Mouse (Mus musculus) kidney, postnatal 0 days (tissue): ENCODE results near the gene Aspdh. TPM values are rescaled to one million over a fixed set of nuclear protein-coding genes. Genes with fewer than 3 reads are reported as not detected.
A peak's percentile ranks its signal among the peaks of the same experiment; 100 is the strongest.

Experiments
- ATAC-seq: fragments of 200-750 bp; cut with Nextera tagmentation; replicated peaks from 2 replicates; pipeline ENCODE4 v1.8.0; 2017; ENCODE audit warnings: low read depth, moderate number of reproducible peaks, moderate TSS enrichment, moderate library complexity; ENCODE audit not compliant: low FRiP score
- DNase-seq: peaks from one replicate; pipeline ENCODE4 v3.0.0-alpha.2; 2016; ENCODE audit warnings: low spot score
- H3K27ac ChIP-seq: fragments of 300-500 bp; sonication (generic); 2 replicates; pipeline ENCODE4 v1.5.1; 2014; ENCODE audit warnings: mild to moderate bottlenecking
- H3K27me3 ChIP-seq: fragments of 300-500 bp; sonication (generic); 2 replicates; pipeline ENCODE4 v1.6.1; 2014; ENCODE audit warnings: low read length, mixed read lengths; ENCODE audit not compliant: insufficient read depth
- H3K36me3 ChIP-seq: fragments of 300-500 bp; sonication (generic); 2 replicates; pipeline ENCODE4 v1.6.1; 2014; ENCODE audit warnings: low read length, mixed read lengths; ENCODE audit not compliant: insufficient read depth
- H3K4me1 ChIP-seq: fragments of 300-500 bp; sonication (generic); replicated peaks from 2 replicates; pipeline ENCODE4 v1.6.1; 2014; ENCODE audit warnings: antibody characterized with exemption, low read length, mixed read lengths; ENCODE audit not compliant: insufficient read depth
- H3K4me2 ChIP-seq: fragments of 300-500 bp; sonication (generic); 2 replicates; pipeline ENCODE4 v1.6.1; 2014; ENCODE audit warnings: mild to moderate bottlenecking, low read length, moderate library complexity, mixed read lengths
- H3K4me3 ChIP-seq: fragments of 300-500 bp; sonication (generic); replicated peaks from 2 replicates; pipeline ENCODE4 v1.5.1; 2014; ENCODE audit warnings: low read depth, low read length
- H3K9ac ChIP-seq: fragments of 300-500 bp; sonication (generic); 2 replicates; pipeline ENCODE4 v1.6.1; 2014; ENCODE audit warnings: low read depth, low read length
- H3K9me3 ChIP-seq: fragments of 300-500 bp; sonication (generic); replicated peaks from 2 replicates; pipeline ENCODE4 v1.6.1; 2016; ENCODE audit warnings: low read length, inconsistent platforms, mixed read lengths
- CTCF ChIP-seq: IDR thresholded peaks from 2 replicates; pipeline ENCODE4 v1.5.1; 2016; ENCODE audit warnings: antibody characterized with exemption, low read depth, mild to moderate bottlenecking, moderate library complexity
- WGBS: fragments of 180-500 bp; shearing (Covaris S2); extraction: QIAGEN DNeasy Blood & Tissue Kit; methylation state at CpG from one replicate; pipeline ENCODE4 v1.1.7; 2014; 5-methylcytosine and 5-hydroxymethylcytosine counted together
- polyA plus RNA-seq: library from polyadenylated mRNA; unstranded; fragments of >200 nt; fragmentation: Nextera tagmentation; extraction: Ambion mirVana; gene quantifications from 2 replicates; pipeline ENCODE4 v1.2.1, GENCODE M21; 2015

The Aspdh gene
- polyA plus RNA-seq, 1 experiment from 2014 or later: 5.4 TPM

DNA sequence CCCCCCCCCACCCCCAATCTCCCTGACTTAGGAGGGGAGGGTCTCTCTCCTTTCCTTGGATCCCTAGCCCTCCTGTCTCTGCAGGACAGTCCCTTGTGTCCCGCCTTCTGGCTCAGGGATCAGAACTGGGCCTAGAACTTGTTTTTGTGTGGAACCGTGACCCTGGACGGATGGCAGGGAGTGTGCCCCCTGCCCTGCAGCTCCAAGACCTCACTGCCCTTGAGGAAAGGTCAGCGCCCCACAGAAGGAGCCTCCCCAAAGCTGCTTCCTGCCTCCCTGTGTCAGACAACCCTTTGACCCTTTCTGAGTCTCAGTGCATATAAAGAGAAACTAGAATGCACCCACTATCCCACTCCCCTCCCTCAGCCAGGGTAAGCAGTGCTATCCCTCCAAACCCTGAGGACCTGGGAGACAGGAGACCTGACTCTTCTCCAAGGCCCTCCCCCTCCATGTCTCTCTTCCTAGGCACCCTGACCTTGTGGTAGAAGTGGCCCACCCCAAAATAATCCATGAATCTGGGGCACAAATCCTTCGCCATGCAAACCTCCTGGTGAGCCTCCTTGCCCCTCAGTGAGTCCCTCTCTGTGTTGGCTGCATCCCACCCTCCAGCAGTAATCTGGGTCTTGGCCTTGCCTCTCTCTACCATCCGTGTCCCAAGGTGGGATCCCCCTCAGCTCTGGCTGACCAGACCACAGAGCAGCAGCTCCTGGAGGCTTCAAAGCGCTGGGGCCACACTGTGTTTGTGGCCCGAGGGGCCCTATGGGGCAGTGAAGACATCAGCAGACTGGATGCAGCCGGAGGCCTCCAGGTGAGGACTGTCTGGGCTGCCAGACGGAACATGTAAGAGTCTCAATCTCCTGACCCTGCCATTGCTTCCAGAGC lies 1.1 kb downstream of the Aspdh start:
- Histone ChIP-seq H3K27me3 (peaks cover 21% of the 10 kb centered on the region), H3K9ac (no peak overlapping the region), H3K9me3 (no peaks in the 10 kb centered on the region), H3K4me2 (no peak overlapping the region), H3K27ac (no peak overlapping the region), H3K4me3 (no peak overlapping the region), H3K36me3 (no peaks in the 10 kb centered on the region), H3K4me1 (peaks cover 12% of the 10 kb centered on the region; the same call in 1 of the 2 replicates)
- DNase-seq: no peak
- ATAC-seq: no peak
- 80% methylated on average over 10 of the region's 10 CpGs for WGBS
- TF ChIP-seq CTCF: no peak

DNA sequence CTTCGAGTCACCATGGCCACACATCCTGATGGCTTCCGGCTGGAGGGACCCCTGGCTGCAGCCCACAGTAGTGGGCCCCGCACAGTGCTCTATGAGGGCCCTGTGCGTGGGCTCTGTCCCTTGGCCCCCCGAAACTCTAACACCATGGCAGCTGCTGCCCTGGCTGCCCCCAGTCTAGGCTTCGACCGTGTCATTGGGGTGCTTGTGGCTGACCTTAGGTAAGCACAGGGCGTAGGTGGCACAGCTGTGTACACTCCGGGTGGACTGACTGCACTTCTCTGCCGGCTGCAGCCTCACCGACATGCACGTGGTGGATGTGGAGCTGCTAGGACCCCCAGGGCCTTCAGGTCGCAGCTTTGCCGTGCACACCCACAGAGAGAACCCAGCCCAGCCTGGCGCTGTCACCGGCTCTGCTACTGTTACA lies 1.7 kb downstream of the Aspdh start:
- H3K27me3 ChIP-seq: peaks cover 15% of the 10 kb centered on the region
- H3K4me2 ChIP-seq: no peak overlapping the region
- WGBS: 82% methylated on average over 16 of the region's 16 CpGs
- no peak for TF ChIP-seq CTCF
- no peak for DNase-seq
- no peaks in the 10 kb centered on the region for H3K9me3 ChIP-seq
- no peak overlapping the region for H3K4me3 ChIP-seq
- H3K9ac ChIP-seq: no peak overlapping the region
- H3K27ac ChIP-seq: no peak overlapping the region
- H3K4me1 ChIP-seq: peaks cover 12% of the 10 kb centered on the region; the same call in 1 of the 2 replicates
- ATAC-seq: no peak
- H3K36me3 ChIP-seq: no peaks in the 10 kb centered on the region

DNA sequence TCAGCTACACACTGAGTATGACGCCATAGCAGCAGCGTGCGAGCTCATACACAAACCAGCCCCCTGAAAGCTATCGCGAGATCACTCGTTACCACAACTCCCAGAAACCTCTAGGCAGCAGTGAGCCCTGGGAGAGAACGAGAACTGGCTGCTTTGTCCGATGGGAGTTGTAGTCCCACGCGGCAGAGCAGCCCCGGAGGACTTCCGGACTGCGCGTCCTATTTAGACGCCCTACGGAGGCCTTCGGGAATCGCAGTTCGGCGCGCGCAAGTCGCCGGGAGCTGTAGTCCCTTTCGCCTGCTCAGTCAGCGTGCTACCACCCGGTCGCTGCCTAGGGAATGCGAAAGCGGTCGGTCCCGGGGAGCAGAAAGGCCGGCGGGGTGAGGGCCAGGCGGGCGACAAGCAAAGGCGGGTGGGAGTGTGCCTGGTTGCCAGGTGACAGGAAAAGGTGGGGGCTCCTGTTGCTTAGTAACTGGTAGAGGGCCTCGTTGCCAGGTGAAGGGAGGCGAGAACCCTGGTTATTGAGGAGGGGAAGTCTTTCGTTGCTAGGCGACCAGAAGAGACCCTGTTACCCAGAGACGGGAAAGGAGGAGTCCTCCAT lies 2.7 kb downstream of the Aspdh start, which contains the start of gene Josd2:
Gene Josd2 (plus strand): TSS at position 170 of the 601 bp plus-strand sequence.
- 0 out of 2 replicates have a peak, but pooled peaks cover 7% of the 10 kb centered on the region for H3K4me1 ChIP-seq
- H3K36me3 ChIP-seq: no peaks in the 10 kb centered on the region
- H3K9ac ChIP-seq: peak within 1 kb of the TSS; percentile 69
- H3K27ac ChIP-seq: peak within 1 kb of the TSS; percentile 52; the same call in 1 of the 2 replicates
- WGBS: under 1% methylated on average over 42 of the region's 42 CpGs
- peak within 1 kb of the TSS; percentile 66 for H3K4me3 ChIP-seq
- ATAC-seq: peak; percentile 93
- H3K9me3 ChIP-seq: no peaks in the 10 kb centered on the region
- DNase-seq: peak; percentile 99
- no peak for TF ChIP-seq CTCF
- peaks cover 6% of the 10 kb centered on the region; the same call in 1 of the 2 replicates for H3K27me3 ChIP-seq
- H3K4me2 ChIP-seq: peak within 1 kb of the TSS; percentile 65

DNA sequence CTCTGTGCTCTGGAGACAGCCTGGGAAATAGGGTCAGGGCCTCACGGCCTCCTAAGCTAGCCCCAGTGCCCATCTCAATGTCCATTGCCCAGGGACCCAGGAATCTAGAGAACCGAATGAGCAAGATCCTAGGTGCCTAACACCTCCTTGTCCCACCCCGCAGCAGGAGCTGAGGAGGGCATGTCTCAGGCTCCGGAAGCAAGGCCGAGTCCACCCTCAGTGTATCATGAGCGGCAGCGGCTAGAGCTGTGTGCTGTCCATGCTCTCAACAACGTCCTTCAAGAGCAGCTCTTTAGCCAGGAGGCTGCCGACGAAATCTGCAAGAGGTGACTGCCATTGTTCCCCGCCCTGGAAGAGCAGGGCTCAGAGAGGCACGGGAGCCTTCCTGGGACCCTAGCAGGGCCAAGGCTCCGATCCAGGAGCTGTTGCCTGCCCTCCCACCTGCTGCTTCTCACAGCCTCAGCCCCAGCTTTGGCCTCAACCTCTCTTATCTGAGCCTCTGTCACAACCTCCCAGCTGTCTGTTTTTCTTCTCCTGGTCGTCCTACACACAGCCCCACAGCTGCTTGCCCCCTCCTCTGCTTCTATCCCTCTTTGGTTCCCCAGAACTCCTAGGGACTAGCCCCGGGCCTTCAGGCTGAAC lies 3.6 kb downstream of the Aspdh start:
- Histone ChIP-seq H3K4me1 (0 out of 2 replicates have a peak, but pooled peaks cover 7% of the 10 kb centered on the region), H3K9ac (peak overlapping the region; percentile 69; the same call in 1 of the 2 replicates), H3K27ac (no peak overlapping the region), H3K27me3 (no peaks in the 10 kb centered on the region), H3K4me2 (peak overlapping the region; percentile 65), H3K4me3 (peak overlapping the region; percentile 66), H3K36me3 (no peaks in the 10 kb centered on the region), H3K9me3 (no peaks in the 10 kb centered on the region)
- no peak for TF ChIP-seq CTCF
- ATAC-seq (no peak), DNase-seq (no peak)
- WGBS: 69% methylated on average over 15 of the region's 15 CpGs

DNA sequence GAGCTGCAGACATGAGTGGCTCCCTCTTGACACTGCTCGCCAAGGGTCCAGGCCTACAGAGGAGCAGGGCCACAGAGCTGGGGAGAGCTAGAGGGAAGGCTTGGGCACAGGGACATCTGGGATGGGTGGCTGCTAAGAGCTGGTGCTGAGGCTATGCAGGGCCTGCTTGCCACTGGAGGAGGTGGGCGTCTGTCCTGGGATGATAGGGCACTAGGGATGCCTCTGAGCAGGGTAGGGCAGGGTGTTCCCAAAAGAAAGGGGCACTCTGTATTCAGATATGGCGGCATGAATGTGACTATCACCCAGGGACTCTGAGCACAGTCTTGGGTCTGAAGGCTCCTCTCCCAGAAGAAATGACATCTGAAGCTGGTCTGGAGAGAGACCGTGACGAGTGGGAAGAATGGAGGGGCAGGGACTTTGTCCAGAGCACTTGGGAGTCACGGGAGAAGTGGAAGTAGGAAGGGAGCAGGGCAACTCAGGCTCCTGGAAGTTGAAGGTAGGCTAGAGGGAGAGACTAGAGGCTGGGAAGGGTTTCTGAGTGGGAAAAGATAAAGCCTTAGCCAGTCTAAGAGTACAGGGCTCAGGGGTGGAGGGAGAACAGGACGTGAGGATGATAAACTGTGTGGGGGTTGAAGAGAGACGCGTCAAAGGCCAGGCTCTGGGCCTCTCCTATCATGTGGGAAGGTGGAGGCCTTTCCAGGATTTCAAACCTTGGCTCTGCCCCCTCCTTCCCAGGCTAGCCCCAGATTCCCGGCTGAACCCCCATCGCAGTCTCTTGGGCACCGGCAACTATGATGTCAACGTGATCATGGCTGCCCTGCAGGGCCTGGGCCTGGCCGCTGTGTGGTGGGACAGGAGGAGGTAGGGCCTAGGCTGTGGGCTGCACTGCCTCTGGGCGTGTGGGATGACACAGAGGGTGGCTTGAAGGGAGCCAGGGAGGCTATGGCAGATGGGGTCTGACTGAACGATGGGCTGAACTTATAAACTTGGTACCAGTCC lies 4.8 kb downstream of the Aspdh start:
- ATAC-seq: no peak
- no peak for DNase-seq
- Histone ChIP-seq H3K4me1 (0 out of 2 replicates have a peak, but pooled peaks cover 7% of the 10 kb centered on the region), H3K4me2 (no peak overlapping the region), H3K27ac (no peak overlapping the region), H3K4me3 (no peak overlapping the region), H3K27me3 (0 out of 2 replicates have a peak, but pooled peaks cover 8% of the 10 kb centered on the region), H3K36me3 (no peaks in the 10 kb centered on the region), H3K9me3 (no peaks in the 10 kb centered on the region), H3K9ac (no peak overlapping the region)
- 88% methylated on average over 16 of the region's 16 CpGs for WGBS
- TF ChIP-seq CTCF: no peak
